Mouse (Mus musculus): ENCODE data around the gene Atpaf1. TPM values are rescaled to one million over a fixed set of nuclear protein-coding genes. Genes with fewer than 3 reads are reported as not detected.

Atpaf1 gene
- polyA plus RNA-seq, 1 experiment from 2014 or later: 44.2 TPM

DNA sequence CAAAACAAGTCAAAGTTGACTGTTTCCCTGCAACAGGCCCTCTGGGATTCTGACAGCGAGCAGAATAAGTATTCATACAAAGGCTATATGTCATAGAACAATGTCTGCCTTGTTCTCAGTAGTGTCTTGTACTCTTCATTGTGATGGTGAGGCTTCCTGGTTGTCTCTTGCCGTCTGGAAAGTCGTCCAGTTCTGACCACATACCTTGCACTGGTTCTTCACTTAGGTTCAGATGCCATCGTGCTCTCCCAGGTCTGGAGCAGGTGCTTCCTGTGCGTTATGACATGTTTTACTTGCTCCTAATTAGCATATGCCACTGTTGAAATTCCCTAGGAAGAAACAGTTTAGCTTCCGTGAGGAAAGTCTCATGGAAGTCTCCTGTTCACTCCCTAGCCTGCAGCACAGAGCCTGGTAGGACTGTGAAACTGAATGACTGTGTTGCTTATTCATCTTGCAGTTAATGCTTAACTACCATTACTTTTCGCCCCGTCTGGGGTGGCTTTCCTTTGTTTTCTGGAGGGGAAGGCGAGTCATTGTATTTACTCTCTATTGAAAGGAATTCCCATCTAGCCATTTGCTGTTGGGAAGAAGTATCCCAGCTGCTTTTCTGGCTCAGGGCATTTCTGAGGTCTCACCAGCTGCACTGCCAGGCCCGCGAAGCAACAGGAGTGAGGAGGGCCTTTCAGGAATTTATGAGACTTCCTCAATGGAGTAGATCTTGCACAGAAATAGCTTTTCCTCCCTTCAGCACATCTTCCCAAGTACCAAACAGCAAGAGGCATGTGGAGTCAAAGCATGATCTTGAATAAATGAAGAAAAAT is 16.8 kb upstream of the Atpaf1 start:
- Histone ChIP-seq H3K4me1 (peaks cover 4% of the 10 kb centered on the region; the same call in 1 of the 2 replicates), H3K4me3 (no peak overlapping the region), H3K9me3 (no peaks in the 10 kb centered on the region), H3K27me3 (no peaks in the 10 kb centered on the region), H3K9ac (replicated peaks) (no peak overlapping the region), H3K4me2 (replicated peaks) (no peak overlapping the region), H3K27ac (replicated peaks) (no peak overlapping the region), H3K36me3 (peaks cover 74% of the 10 kb centered on the region)
- ATAC-seq (ENCODE audit: low FRiP score, low read depth): no peak
- 71% methylated on average over 11 of the region's 11 CpGs for WGBS

DNA sequence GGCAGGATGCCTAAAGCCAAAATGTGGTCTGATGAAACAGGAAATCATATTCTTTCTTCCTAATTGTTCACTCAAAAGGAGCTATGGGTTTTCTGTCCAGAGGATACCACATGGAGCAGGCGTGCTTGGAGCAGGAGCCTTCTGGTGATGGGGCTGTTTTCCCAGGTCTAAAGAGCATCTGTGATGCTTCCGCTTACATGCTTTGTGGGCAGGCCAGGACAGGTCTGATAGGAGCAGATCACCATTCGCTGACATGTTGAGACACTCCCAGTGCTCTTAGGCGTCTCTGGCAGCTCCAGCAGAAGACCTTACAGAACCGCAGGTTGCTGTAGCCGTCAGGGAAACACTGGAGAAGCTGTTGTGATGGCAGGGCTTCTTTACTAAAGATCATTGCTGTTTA is 9.6 kb upstream of the Atpaf1 start:
- H3K4me2 ChIP-seq (replicated peaks): no peak overlapping the region
- H3K4me3 ChIP-seq: no peak overlapping the region
- H3K27me3 ChIP-seq: no peaks in the 10 kb centered on the region
- no peak overlapping the region for H3K9ac ChIP-seq (replicated peaks)
- no peak for ATAC-seq (ENCODE audit: low FRiP score, low read depth)
- H3K27ac ChIP-seq (replicated peaks): no peak overlapping the region
- H3K4me1 ChIP-seq: no peaks in the 10 kb centered on the region
- 86% methylated on average over 6 of the region's 6 CpGs for WGBS
- H3K9me3 ChIP-seq: no peaks in the 10 kb centered on the region
- H3K36me3 ChIP-seq: peaks cover 47% of the 10 kb centered on the region

DNA sequence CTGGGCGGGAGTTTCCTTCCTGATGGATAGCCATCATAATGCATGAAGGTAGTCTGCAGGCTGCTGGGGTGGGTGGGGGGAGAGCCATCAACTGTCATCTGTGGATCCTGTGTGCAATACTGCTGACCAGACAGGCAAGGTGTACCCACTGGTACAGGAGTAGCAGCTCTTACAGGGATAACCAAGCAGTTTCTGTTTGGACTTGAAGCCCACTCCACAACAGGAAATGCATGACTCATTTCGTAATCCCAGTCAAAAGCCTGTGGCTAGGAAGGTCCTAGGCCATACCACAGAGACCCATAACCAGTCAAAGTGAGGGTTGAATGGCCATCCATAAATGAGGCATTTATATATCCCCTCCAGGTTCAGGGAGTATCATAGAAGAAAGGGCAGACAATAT is 7.0 kb upstream of the Atpaf1 start:
- WGBS: 92% methylated on average over 2 of the region's 2 CpGs
- H3K27me3 ChIP-seq: no peaks in the 10 kb centered on the region
- H3K27ac ChIP-seq (replicated peaks): no peak overlapping the region
- ATAC-seq (ENCODE audit: low FRiP score, low read depth): no peak
- no peaks in the 10 kb centered on the region for H3K9me3 ChIP-seq
- no peak overlapping the region for H3K9ac ChIP-seq (replicated peaks)
- H3K4me2 ChIP-seq (replicated peaks): no peak overlapping the region
- H3K4me1 ChIP-seq: no peaks in the 10 kb centered on the region
- peaks cover 33% of the 10 kb centered on the region for H3K36me3 ChIP-seq
- H3K4me3 ChIP-seq: no peak overlapping the region

DNA sequence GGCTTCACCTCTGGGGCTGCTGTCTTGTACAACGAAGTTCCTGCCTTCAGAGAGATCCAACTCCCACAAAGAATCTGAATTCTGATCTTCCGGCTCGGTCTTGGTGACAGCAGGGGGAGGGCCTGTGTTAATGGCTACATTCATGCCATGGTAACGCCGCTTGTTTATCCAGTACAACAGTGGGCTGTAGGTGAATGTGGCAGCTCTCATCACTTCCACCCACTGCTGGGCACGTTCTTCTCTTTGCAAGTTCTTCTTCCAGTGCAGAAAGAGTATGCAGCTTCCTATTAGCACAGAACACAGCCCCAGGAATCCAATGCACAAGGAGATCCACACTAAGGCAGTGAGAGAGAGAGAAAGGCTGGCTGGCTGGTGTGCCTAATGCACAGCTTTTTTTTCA is 4.3 kb upstream of the Atpaf1 start:
- H3K36me3 ChIP-seq: peaks cover 12% of the 10 kb centered on the region
- no peak for ATAC-seq (ENCODE audit: low FRiP score, low read depth)
- 67% methylated on average over 6 of the region's 6 CpGs for WGBS

DNA sequence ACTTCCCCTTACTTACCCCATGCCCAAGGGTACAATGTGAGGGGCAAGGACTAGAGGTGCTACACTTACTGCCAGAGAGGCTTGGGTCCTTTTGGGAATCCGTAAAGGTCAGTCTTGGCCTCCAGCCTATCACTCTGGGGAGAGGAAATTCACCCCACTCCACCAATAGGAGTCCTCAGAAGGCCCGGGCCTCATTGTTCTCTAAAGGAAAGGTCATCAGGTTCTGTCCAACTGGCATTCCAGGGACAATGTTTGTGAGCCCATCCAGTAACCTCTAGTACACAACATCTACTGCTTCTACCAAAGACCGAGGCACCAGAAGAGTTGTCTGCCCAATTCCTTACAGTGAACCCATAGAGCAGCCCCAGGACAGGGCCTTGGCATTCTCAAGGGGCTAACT is 3.7 kb upstream of the Atpaf1 start, which contains the start of gene Tex38:
TSS of gene Tex38 (minus strand) at position 101 of the 400 bp plus-strand sequence.
- Histone ChIP-seq H3K4me3 (no peak within 1 kb of the TSS), H3K9ac (replicated peaks) (no peak within 1 kb of the TSS), H3K36me3 (peaks cover 10% of the 10 kb centered on the region), H3K9me3 (no peaks in the 10 kb centered on the region), H3K4me1 (peaks cover 11% of the 10 kb centered on the region), H3K4me2 (replicated peaks) (no peak within 1 kb of the TSS), H3K27me3 (no peaks in the 10 kb centered on the region), H3K27ac (replicated peaks) (no peak within 1 kb of the TSS)
- no peak for ATAC-seq (ENCODE audit: low FRiP score, low read depth)
- 85% methylated on average over 3 of the region's 3 CpGs for WGBS

More for the DNA sequence above, 4.3 kb upstream of the Atpaf1 start:
- Histone ChIP-seq H3K4me2 (replicated peaks) (no peak overlapping the region), H3K27ac (replicated peaks) (no peak overlapping the region), H3K27me3 (no peaks in the 10 kb centered on the region), H3K9ac (replicated peaks) (no peak overlapping the region), H3K4me1 (peaks cover 4% of the 10 kb centered on the region), H3K4me3 (no peak overlapping the region), H3K9me3 (no peaks in the 10 kb centered on the region)

- WGBS: 90% methylated on average over 5 of the region's 5 CpGs
- H3K27me3 ChIP-seq: no peaks in the 10 kb centered on the region
Observed at GRCm38 (mm10) chr4:115782026-115782805, 2.4 kb upstream of the Atpaf1 start.

DNA sequence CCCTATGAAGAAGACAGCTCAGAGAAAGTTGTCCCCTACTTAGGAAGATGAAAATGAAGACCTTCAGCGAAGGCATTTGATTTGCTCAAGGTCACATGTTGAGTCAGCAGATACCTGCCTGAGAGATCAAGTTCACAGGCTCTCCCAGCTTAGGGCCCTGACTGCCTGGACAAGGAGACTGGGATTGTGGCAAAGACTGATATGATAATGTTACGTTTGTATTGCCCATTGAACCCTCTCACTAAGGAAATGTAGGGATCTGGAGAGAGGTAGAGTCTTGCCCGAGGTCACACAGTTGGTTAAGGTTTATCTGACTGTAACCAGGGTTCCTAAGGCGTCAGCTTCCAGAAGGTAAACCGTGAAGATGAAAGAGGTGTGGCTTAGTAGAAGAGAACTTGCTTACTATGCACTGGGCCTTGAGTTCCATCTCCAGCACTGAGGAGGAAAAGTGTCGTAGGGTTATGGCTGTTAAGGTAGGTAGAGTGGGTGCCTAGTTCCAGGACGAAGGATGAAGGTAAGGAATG is 961 bp downstream of the Atpaf1 start:
- H3K4me3 ChIP-seq: peak overlapping the region; percentile 79
- peak; percentile 23; the same call in 1 of the 2 replicates for ATAC-seq (ENCODE audit: low FRiP score, low read depth)
- H3K9me3 ChIP-seq: no peaks in the 10 kb centered on the region
- H3K4me1 ChIP-seq: peaks cover 13% of the 10 kb centered on the region
- H3K27ac ChIP-seq (replicated peaks): no peak overlapping the region
- H3K36me3 ChIP-seq: peaks cover 17% of the 10 kb centered on the region
- no peaks in the 10 kb centered on the region for H3K27me3 ChIP-seq
- 58% methylated on average over 7 of the region's 7 CpGs for WGBS
- H3K9ac ChIP-seq (replicated peaks): peak overlapping the region; percentile 82; the same call in 1 of the 2 replicates
- peak overlapping the region; percentile 63 for H3K4me2 ChIP-seq (replicated peaks)

More at GRCm38 (mm10) chr4:115782026-115782805, 2.4 kb upstream of the Atpaf1 start:
- Histone ChIP-seq H3K9ac (replicated peaks) (no peak overlapping the region), H3K4me1 (peaks cover 13% of the 10 kb centered on the region), H3K36me3 (peaks cover 5% of the 10 kb centered on the region), H3K4me3 (no peak overlapping the region), H3K9me3 (no peaks in the 10 kb centered on the region), H3K4me2 (replicated peaks) (no peak overlapping the region), H3K27ac (replicated peaks) (no peak overlapping the region)
- no peak for ATAC-seq (ENCODE audit: low FRiP score, low read depth)

DNA sequence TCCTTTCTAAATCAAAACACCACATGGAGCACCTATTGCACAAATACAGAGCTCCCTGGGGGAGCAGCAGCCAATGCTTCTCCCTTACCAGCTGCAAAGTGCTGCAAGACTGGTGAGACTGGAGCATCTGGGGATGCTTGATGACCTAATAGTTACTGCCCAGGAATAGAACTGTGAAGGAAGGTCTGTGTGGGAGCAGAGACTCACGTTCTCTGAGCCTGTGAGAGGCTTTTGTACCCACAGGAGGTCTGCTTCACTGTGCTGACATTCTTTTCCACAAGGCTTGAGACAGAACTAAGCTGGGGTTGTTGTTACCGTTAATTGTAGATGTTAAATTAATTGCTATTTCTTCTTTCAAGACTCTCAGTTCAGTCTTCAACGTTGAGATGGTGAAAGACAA is 6.3 kb downstream of the Atpaf1 start:
- H3K4me1 ChIP-seq: peaks cover 3% of the 10 kb centered on the region
- no peak for ATAC-seq (ENCODE audit: low FRiP score, low read depth)
- H3K4me2 ChIP-seq (replicated peaks): no peak overlapping the region
- H3K4me3 ChIP-seq: no peak overlapping the region
- no peak overlapping the region for H3K9ac ChIP-seq (replicated peaks)
- peaks cover 37% of the 10 kb centered on the region for H3K36me3 ChIP-seq
- WGBS: 82% methylated on average over 3 of the region's 3 CpGs
- no peaks in the 10 kb centered on the region for H3K9me3 ChIP-seq
- H3K27ac ChIP-seq (replicated peaks): no peak overlapping the region
- H3K27me3 ChIP-seq: no peaks in the 10 kb centered on the region

DNA sequence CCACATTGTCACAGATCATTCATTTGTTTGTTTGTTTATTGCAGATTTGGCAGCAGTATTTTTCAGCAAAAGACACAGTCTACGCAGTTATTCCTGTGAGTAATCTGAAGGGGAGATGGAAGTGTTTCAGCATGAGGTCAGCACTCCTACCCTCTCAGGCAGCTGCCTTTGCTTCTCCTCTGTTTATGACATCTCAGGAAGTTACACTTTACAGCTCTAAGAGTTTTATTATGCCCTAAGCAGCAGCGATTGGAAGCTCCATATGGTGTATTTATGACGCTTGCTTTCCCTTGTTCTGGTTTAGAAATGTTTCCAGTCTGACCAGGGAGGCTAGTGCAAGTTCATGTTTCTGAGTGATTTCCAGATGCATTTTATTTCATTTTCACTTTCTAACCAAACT is 10.7 kb downstream of the Atpaf1 start:
- no peaks in the 10 kb centered on the region for H3K9me3 ChIP-seq
- H3K36me3 ChIP-seq: peaks cover 57% of the 10 kb centered on the region
- no peak overlapping the region for H3K4me3 ChIP-seq
- H3K4me2 ChIP-seq (replicated peaks): no peak overlapping the region
- no peaks in the 10 kb centered on the region for H3K4me1 ChIP-seq
- no peak overlapping the region for H3K9ac ChIP-seq (replicated peaks)
- H3K27ac ChIP-seq (replicated peaks): no peak overlapping the region
- ATAC-seq (ENCODE audit: low FRiP score, low read depth): no peak
- 95% methylated on average over 3 of the region's 3 CpGs for WGBS
- H3K27me3 ChIP-seq: no peaks in the 10 kb centered on the region

GRCm38 (mm10) chr4:115799981-115800380 is 15.4 kb downstream of the Atpaf1 start:
- Histone ChIP-seq H3K4me3 (no peak overlapping the region), H3K9ac (replicated peaks) (no peak overlapping the region), H3K4me2 (replicated peaks) (no peak overlapping the region), H3K27me3 (no peaks in the 10 kb centered on the region), H3K36me3 (peaks cover 56% of the 10 kb centered on the region), H3K27ac (replicated peaks) (no peak overlapping the region), H3K9me3 (no peaks in the 10 kb centered on the region), H3K4me1 (no peaks in the 10 kb centered on the region)
- ATAC-seq (ENCODE audit: low FRiP score, low read depth): no peak
- 93% methylated on average over 3 of the region's 3 CpGs for WGBS

- no peaks in the 10 kb centered on the region for H3K4me1 ChIP-seq
- no peak overlapping the region for H3K4me3 ChIP-seq
- H3K27ac ChIP-seq (replicated peaks): no peak overlapping the region
- ATAC-seq (ENCODE audit: low FRiP score, low read depth): no peak
- H3K4me2 ChIP-seq (replicated peaks): no peak overlapping the region
- WGBS: 64% methylated on average over 4 of the region's 4 CpGs
- H3K27me3 ChIP-seq: no peaks in the 10 kb centered on the region
- no peak overlapping the region for H3K9ac ChIP-seq (replicated peaks)
- peaks cover 37% of the 10 kb centered on the region for H3K36me3 ChIP-seq
- no peaks in the 10 kb centered on the region for H3K9me3 ChIP-seq
Observed at GRCm38 (mm10) chr4:115812326-115812725, 27.7 kb downstream of the Atpaf1 start.

DNA sequence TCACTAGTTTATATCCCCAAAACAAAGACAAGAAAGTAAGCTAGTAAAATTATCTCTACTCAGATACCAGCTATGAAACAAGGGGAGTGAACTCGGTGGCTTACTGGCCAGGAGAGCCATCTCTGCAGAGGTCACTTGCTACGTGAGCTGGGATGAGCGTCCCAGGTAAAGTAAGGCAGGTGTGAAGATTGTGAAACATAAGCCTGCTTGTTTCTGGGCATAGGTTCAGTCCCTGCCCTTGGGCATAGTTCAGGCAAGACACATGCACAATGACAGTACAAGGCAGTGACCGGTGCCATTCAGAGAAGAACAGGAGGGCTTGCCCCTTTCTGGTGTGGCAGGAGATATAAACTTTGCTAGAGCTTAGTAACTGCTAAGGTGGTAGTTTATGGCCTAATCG is 31.0 kb downstream of the Atpaf1 start:
- no peaks in the 10 kb centered on the region for H3K4me1 ChIP-seq
- WGBS: 90% methylated on average over 5 of the region's 5 CpGs
- no peak overlapping the region for H3K4me2 ChIP-seq (replicated peaks)
- no peak overlapping the region for H3K27ac ChIP-seq (replicated peaks)
- no peak for ATAC-seq (ENCODE audit: low FRiP score, low read depth)
- H3K4me3 ChIP-seq: no peak overlapping the region
- no peaks in the 10 kb centered on the region for H3K27me3 ChIP-seq
- peaks cover 37% of the 10 kb centered on the region for H3K36me3 ChIP-seq
- H3K9me3 ChIP-seq: no peaks in the 10 kb centered on the region
- H3K9ac ChIP-seq (replicated peaks): no peak overlapping the region
